Mouse (Mus musculus) bone marrow, adult 2 months (tissue): ENCODE measurements at regions not wholly inside any gene's neighbourhood (a gene's known extent, or its start where the extent isn't known, plus 50 kb on each side); places are given as distances from the start of the nearest gene placed in this dataset.

Experiments
- CTCF ChIP-seq: fragments of 200-500 bp; IDR thresholded peaks from 2 replicates; pipeline ENCODE4 v1.5.1; 2011; ENCODE audit warnings: low read length, control low read depth; ENCODE audit not compliant: control insufficient read depth, insufficient read depth
- POLR2A ChIP-seq: fragments of 200-500 bp; IDR thresholded peaks from 2 replicates; pipeline ENCODE4 v1.6.1; 2011; ENCODE audit warnings: low read depth, mild to moderate bottlenecking, control low read depth, low read length, borderline replicate concordance; ENCODE audit not compliant: control insufficient read depth

DNA sequence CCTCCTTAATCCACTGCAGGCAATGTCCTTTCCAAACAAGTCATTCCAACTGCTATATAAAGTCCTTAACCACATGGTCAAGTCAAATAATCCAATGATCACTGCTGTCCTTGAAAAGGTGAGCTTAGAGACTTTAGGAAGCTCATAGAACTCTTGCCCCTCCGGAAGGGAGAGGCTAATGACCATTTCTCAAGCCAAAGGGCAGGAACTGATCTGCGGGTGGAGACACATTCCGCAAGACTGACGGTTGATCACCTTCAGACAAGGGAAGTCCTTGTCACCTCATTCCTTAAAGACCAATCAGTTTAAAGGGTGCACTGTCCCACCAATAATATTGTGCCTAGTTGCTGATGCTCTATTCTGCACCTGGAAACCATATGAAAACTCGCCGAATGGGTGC, 96.4 kb upstream of the Id4 start:
- TF ChIP-seq CTCF (no peak), POLR2A (no peak)
